ENCODE assay signal across 23 mouse cellular contexts in the genomic region with DNA sequence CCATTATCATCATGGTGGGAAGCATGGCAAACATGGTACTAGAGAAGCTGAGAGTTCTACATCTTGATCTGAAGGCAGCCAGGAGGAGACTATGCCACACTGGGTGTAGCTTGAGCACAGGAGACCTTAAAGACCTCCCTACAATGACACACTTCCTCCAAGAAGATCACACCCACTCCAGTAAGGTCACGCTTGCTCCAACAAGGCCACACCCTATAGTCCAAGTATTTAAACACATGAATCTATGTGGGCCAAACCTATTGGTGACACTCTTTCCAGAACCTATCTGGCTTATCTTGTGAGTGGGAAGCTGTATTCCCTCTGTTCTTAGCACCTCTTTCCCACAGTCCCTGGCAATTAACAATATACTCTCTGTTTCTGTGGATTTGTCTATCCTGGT. TPM values are rescaled to one million over a fixed set of nuclear protein-coding genes. Genes with fewer than 3 reads are reported as not detected.
DNase-seq lines count a peak whose midpoint lies in the region; ATAC-seq and TF ChIP-seq lines count a peak whose summit lies in the region.
"Had no signal": no experiment of that assay in that cellular context is flagged by ENCODE, and none has a peak within 500 bp of the region (broad histone marks: within the 10 kb centered on the region; RNA-seq: fewer than 3 reads in every experiment).

No protein-coding gene starts in this region.

- H3K4me1 ChIP-seq in kidney, adult 2 months (ENCODE audit: control insufficient read depth, insufficient read depth, low read length), result peaks cover 8% of the 10 kb centered on the region; the same call in 1 of the 2 replicates
- no peaks in the 10 kb centered on the region for H3K4me1 ChIP-seq in spleen, adult 2 months (ENCODE audit: control insufficient read depth, insufficient read depth, insufficient read length)
- no peaks in the 10 kb centered on the region for H3K4me1 ChIP-seq in intestine, postnatal 0 days (replicated peaks; ENCODE audit: control insufficient read depth, insufficient read depth, low read length)
- H3K4me1 ChIP-seq in stomach, postnatal 0 days (replicated peaks; ENCODE audit: control insufficient read depth, insufficient read depth), result no peaks in the 10 kb centered on the region; the same call in 1 of the 2 replicates
- H3K4me1 ChIP-seq in embryonic facial prominence, embryonic 10.5 days, result no peaks in the 10 kb centered on the region
- H3K4me1 ChIP-seq: embryonic facial prominence, embryonic 12.5 days; forebrain, embryonic 13.5 days; forebrain, embryonic 15.5 days had no signal

- TF ChIP-seq CTCF in kidney, adult 2 months (conservative IDR thresholded peaks at IDR 0.05; ENCODE audit: insufficient read depth, insufficient read length, low read depth, low read length), result no peak
- TF ChIP-seq CTCF in spleen, adult 2 months (IDR thresholded peaks at IDR 0.05; ENCODE audit: extremely low read depth, insufficient read depth, insufficient read length, insufficient replicate concordance), result no peak
- TF ChIP-seq CTCF in intestine, postnatal 0 days (IDR thresholded peaks at IDR 0.05; ENCODE audit: low read depth), result no peak
- TF ChIP-seq CTCF in stomach, postnatal 0 days (IDR thresholded peaks at IDR 0.05; ENCODE audit: low read depth), result no peak

- no peak overlapping the region for H3K4me2 ChIP-seq in intestine, postnatal 0 days (replicated peaks; ENCODE audit: low read depth)
- no peak overlapping the region for H3K4me2 ChIP-seq in stomach, postnatal 0 days (replicated peaks; ENCODE audit: low read depth)
- H3K4me2 ChIP-seq: embryonic facial prominence, embryonic 12.5 days; forebrain, embryonic 13.5 days; forebrain, embryonic 15.5 days had no signal

- no peak for DNase-seq in kidney, adult 2 months
- DNase-seq in kidney, postnatal 4 days, result no peak
- no peak for DNase-seq in spleen, adult 2 months (ENCODE audit: low read depth in 1 of 2, low spot score in 2 of 2)
- no peak for DNase-seq in spleen, adult 12 weeks (ENCODE audit: low spot score)
- no peak for DNase-seq in stomach, postnatal 0 days (ENCODE audit: low spot score)
- no peak for DNase-seq in embryonic facial prominence, embryonic 10.5 days (ENCODE audit: low spot score)
- DNase-seq: adrenal gland, adult 8-10 months; adrenal gland, postnatal 14 days; adrenal gland, postnatal 36 days; cerebellum, adult 11-12 months; cerebellum, adult 2 months; cerebellum, adult 9-10 months; cerebellum, postnatal 10 days; cerebellum, postnatal 36 days; embryo, embryonic 11 days; forebrain, postnatal 0 days had no signal

- H3K4me3 ChIP-seq in kidney, adult 2 months (ENCODE audit: insufficient read depth, low read depth, low read length), result no peak overlapping the region
- no peak overlapping the region for H3K4me3 ChIP-seq in spleen, adult 2 months (ENCODE audit: extremely low read depth, insufficient read depth, insufficient read length)
- no peak overlapping the region for H3K4me3 ChIP-seq in intestine, postnatal 0 days (ENCODE audit: low read depth, low read length)
- no peak overlapping the region for H3K4me3 ChIP-seq in stomach, postnatal 0 days (ENCODE audit: low read depth, low read length)
- no peak overlapping the region for H3K4me3 ChIP-seq in embryonic facial prominence, embryonic 10.5 days
- H3K4me3 ChIP-seq: embryonic facial prominence, embryonic 12.5 days; forebrain, embryonic 13.5 days; forebrain, embryonic 15.5 days had no signal

- H3K36me3 ChIP-seq in kidney, adult 2 months (ENCODE audit: control insufficient read depth, insufficient read depth, low read length), result no peaks in the 10 kb centered on the region
- H3K36me3 ChIP-seq in spleen, adult 2 months (ENCODE audit: control insufficient read depth, insufficient read depth, low read length), result no peaks in the 10 kb centered on the region
- H3K36me3 ChIP-seq in intestine, postnatal 0 days (ENCODE audit: control insufficient read depth, insufficient read depth), result no peaks in the 10 kb centered on the region
- no peaks in the 10 kb centered on the region for H3K36me3 ChIP-seq in stomach, postnatal 0 days (ENCODE audit: control insufficient read depth, insufficient read depth, low read length)
- no peaks in the 10 kb centered on the region for H3K36me3 ChIP-seq in embryonic facial prominence, embryonic 10.5 days (replicated peaks)
- H3K36me3 ChIP-seq: embryonic facial prominence, embryonic 12.5 days; forebrain, embryonic 15.5 days; G1E had no signal

- peak; percentile 63 for ATAC-seq in intestine, postnatal 0 days
- peak; percentile 57; the same call in 1 of the 2 replicates for ATAC-seq in stomach, postnatal 0 days (ENCODE audit: low FRiP score, low TSS enrichment)
- no peak for ATAC-seq in activated CD4-positive, CD25-positive, alpha-beta regulatory T cell, adult 4 months
- ATAC-seq: forebrain, embryonic 13.5 days; forebrain, embryonic 15.5 days; forebrain, postnatal 0 days; Patski had no signal

- peak overlapping the region; percentile 70; the same call in 1 of the 2 replicates for H3K27ac ChIP-seq in kidney, adult 2 months (ENCODE audit: insufficient read depth, low read depth, low read length)
- peak overlapping the region; percentile 45; the same call in 1 of the 2 replicates for H3K27ac ChIP-seq in spleen, adult 2 months (ENCODE audit: insufficient read depth, low read length)
- H3K27ac ChIP-seq in intestine, postnatal 0 days (ENCODE audit: low read depth, low read length), result no peak overlapping the region
- no peak overlapping the region for H3K27ac ChIP-seq in stomach, postnatal 0 days (replicated peaks)
- no peak overlapping the region for H3K27ac ChIP-seq in embryonic facial prominence, embryonic 10.5 days (replicated peaks)
- H3K27ac ChIP-seq: embryonic facial prominence, embryonic 12.5 days; forebrain, embryonic 13.5 days; forebrain, embryonic 15.5 days had no signal

- no peak overlapping the region for H3K9ac ChIP-seq in intestine, postnatal 0 days (ENCODE audit: low read depth, low read length)
- H3K9ac ChIP-seq in stomach, postnatal 0 days (ENCODE audit: low read length), result no peak overlapping the region
- H3K9ac ChIP-seq: embryonic facial prominence, embryonic 12.5 days; forebrain, embryonic 13.5 days; forebrain, embryonic 15.5 days; forebrain, postnatal 0 days had no signal

- H3K27me3 ChIP-seq in kidney, adult 2 months (replicated peaks; ENCODE audit: control insufficient read depth, insufficient read depth, low read length), result no peaks in the 10 kb centered on the region
- H3K27me3 ChIP-seq in spleen, adult 2 months (ENCODE audit: control insufficient read depth, insufficient read depth, low read length), result no peaks in the 10 kb centered on the region
- no peaks in the 10 kb centered on the region for H3K27me3 ChIP-seq in intestine, postnatal 0 days (replicated peaks; ENCODE audit: control insufficient read depth, insufficient read depth, low read length)
- H3K27me3 ChIP-seq in stomach, postnatal 0 days (ENCODE audit: control insufficient read depth, insufficient read depth, low read length), result no peaks in the 10 kb centered on the region
- peaks cover 19% of the 10 kb centered on the region for H3K27me3 ChIP-seq in embryonic facial prominence, embryonic 10.5 days (replicated peaks; ENCODE audit: low read depth, poor library complexity, severe bottlenecking)
- H3K27me3 ChIP-seq: embryonic facial prominence, embryonic 12.5 days; forebrain, embryonic 15.5 days; Patski had no signal

- TF ChIP-seq POLR2A in kidney, adult 2 months (IDR thresholded peaks at IDR 0.05; ENCODE audit: low read depth, low read length), result no peak
- TF ChIP-seq POLR2A in spleen, adult 2 months (IDR thresholded peaks at IDR 0.05; ENCODE audit: low read depth, low read length), result no peak

- TF ChIP-seq EP300 in stomach, postnatal 0 days (optimal IDR thresholded peaks at IDR 0.05), result no peak

- 85% methylated on average over 1 of the region's 1 CpGs for WGBS in kidney, adult 2 months
- 77% methylated on average over 1 of the region's 1 CpGs for WGBS in spleen, adult 2 months
- WGBS in intestine, postnatal 0 days, result 67% methylated on average over 1 of the region's 1 CpGs
- 62% methylated on average over 1 of the region's 1 CpGs for WGBS in stomach, postnatal 0 days
- 90% methylated on average over 1 of the region's 1 CpGs for WGBS in embryonic facial prominence, embryonic 10.5 days

- H3K9me3 ChIP-seq in intestine, postnatal 0 days (ENCODE audit: control insufficient read depth), result no peaks in the 10 kb centered on the region
- no peaks in the 10 kb centered on the region for H3K9me3 ChIP-seq in stomach, postnatal 0 days (ENCODE audit: control insufficient read depth, low read length)
- H3K9me3 ChIP-seq in embryonic facial prominence, embryonic 10.5 days, result no peaks in the 10 kb centered on the region
- H3K9me3 ChIP-seq: embryonic facial prominence, embryonic 12.5 days; forebrain, embryonic 13.5 days; forebrain, embryonic 15.5 days; G1E had no signal

RNA-seq across cellular contexts. Expression of a gene that starts 50.1 kb away (rescaled TPM):
- polyA plus RNA-seq in kidney, adult 2 months (2012; rRNA removed), result 4.0 and 4.4 TPM in 2 replicates
- 3.6 and 4.5 TPM in 2 replicates for polyA plus RNA-seq in spleen, adult 2 months (2012; rRNA removed)
- 4.7 and 6.6 TPM in 2 replicates for polyA plus RNA-seq in intestine, postnatal 0 days (2015; fragmentation: Nextera tagmentation; extraction: Ambion mirVana)
- 8.2 and 8.7 TPM in 2 replicates for polyA plus RNA-seq in stomach, postnatal 0 days (2015; fragmentation: Nextera tagmentation; extraction: Ambion mirVana)
- 1 to 10 TPM; 6.8 to 7.0 TPM for polyA plus RNA-seq in activated CD4-positive, CD25-positive, alpha-beta regulatory T cell, adult 4 months (2017; shearing (Covaris generic))
- 18.8 and 21.0 TPM in 2 replicates for polyA plus RNA-seq in embryonic facial prominence, embryonic 10.5 days (2016; fragmentation: Nextera tagmentation; extraction: Ambion mirVana)

Comparison
In these comparisons a context has a peak if more than half of its experiments do, and no peak if none do; other contexts are left out.
1. H3K27ac ChIP-seq: peak in kidney, adult 2 months (single experiment) and spleen, adult 2 months (single experiment); none in intestine, postnatal 0 days (single experiment), stomach, postnatal 0 days (single experiment) and embryonic facial prominence, embryonic 10.5 days (single experiment).